ENCODE assay signal across 12 mouse cellular contexts in genomic region chr15:14951246-14951645, GRCm38 (mm10).
"Had no signal": no experiment of that assay in that cellular context is flagged by ENCODE, and none has a peak within 500 bp of the region (broad histone marks: within the 10 kb centered on the region; RNA-seq: fewer than 3 reads in every experiment).

No protein-coding gene starts in this region.

- DNase-seq: kidney, adult 11 months; kidney, adult 8-10 months; kidney, postnatal 10 days; kidney, postnatal 36 days; layer of hippocampus, adult 9-11 months; liver, embryonic 13.5 days; lung, adult 2 months; lung, postnatal 14 days; midbrain, embryonic 14.5 days; right cerebral cortex, adult 18-20 months; thymus, adult 18-20 months; thymus, postnatal 36 days had no signal
